Mouse (Mus musculus) forebrain, embryonic 13.5 days (tissue): Measurements from ENCODE around the gene Bclaf3. TPM values are rescaled to one million over a fixed set of nuclear protein-coding genes. Genes with fewer than 3 reads are reported as not detected.
A peak's percentile ranks its signal among the peaks of the same experiment; 100 is the strongest.
"Not testable (repeated sequence)": the region's sequence is repeated elsewhere in the genome, so short reads cannot be mapped to it uniquely, and the experiment has no call there.

Source experiments
- ATAC-seq: fragments of 200-750 bp; cut with Nextera tagmentation; 2 replicates; pipeline ENCODE4 v1.8.0; 2017
- H3K27ac ChIP-seq: fragments of 300-500 bp; sonication (generic); 2 replicates; pipeline ENCODE4 v1.5.1; 2015; ENCODE audit warnings: inconsistent platforms, mild to moderate bottlenecking, moderate library complexity
- H3K27me3 ChIP-seq: fragments of 300-500 bp; sonication (generic); 2 replicates; pipeline ENCODE4 v1.6.1; 2015; ENCODE audit warnings: mild to moderate bottlenecking, inconsistent platforms
- H3K36me3 ChIP-seq: fragments of 300-500 bp; sonication (generic); 2 replicates; pipeline ENCODE4 v1.6.1; 2015; ENCODE audit warnings: mild to moderate bottlenecking, inconsistent platforms; ENCODE audit not compliant: poor library complexity, severe bottlenecking
- H3K4me1 ChIP-seq: fragments of 300-500 bp; sonication (generic); 2 replicates; pipeline ENCODE4 v1.6.1; 2015; ENCODE audit warnings: inconsistent platforms
- H3K4me2 ChIP-seq: fragments of 300-500 bp; sonication (generic); 2 replicates; pipeline ENCODE4 v1.6.1; 2015; ENCODE audit warnings: inconsistent platforms, mild to moderate bottlenecking, moderate library complexity
- H3K4me3 ChIP-seq: fragments of 300-500 bp; sonication (generic); 2 replicates; pipeline ENCODE4 v1.5.1; 2015; ENCODE audit warnings: mild to moderate bottlenecking, inconsistent platforms
- H3K9ac ChIP-seq: fragments of 300-500 bp; sonication (generic); 2 replicates; pipeline ENCODE4 v1.6.1; 2015; ENCODE audit warnings: mild to moderate bottlenecking, inconsistent platforms
- H3K9me3 ChIP-seq: fragments of 300-500 bp; sonication (generic); replicated peaks from 2 replicates; pipeline ENCODE4 v1.6.1; 2016; ENCODE audit warnings: inconsistent platforms
- WGBS: fragments of 180-500 bp; shearing (Covaris S2); methylation state at CpG from one replicate; pipeline ENCODE4 v1.1.7; 2015; 5-methylcytosine and 5-hydroxymethylcytosine counted together
- polyA plus RNA-seq: library from polyadenylated mRNA; unstranded; fragments of >200 nt; fragmentation: Nextera tagmentation; extraction: Ambion mirVana; gene quantifications from 2 replicates; pipeline ENCODE4 v1.2.1, GENCODE M21; 2015

Bclaf3 gene
- polyA plus RNA-seq, 1 experiment from 2014 or later, result 32.4 TPM

DNA sequence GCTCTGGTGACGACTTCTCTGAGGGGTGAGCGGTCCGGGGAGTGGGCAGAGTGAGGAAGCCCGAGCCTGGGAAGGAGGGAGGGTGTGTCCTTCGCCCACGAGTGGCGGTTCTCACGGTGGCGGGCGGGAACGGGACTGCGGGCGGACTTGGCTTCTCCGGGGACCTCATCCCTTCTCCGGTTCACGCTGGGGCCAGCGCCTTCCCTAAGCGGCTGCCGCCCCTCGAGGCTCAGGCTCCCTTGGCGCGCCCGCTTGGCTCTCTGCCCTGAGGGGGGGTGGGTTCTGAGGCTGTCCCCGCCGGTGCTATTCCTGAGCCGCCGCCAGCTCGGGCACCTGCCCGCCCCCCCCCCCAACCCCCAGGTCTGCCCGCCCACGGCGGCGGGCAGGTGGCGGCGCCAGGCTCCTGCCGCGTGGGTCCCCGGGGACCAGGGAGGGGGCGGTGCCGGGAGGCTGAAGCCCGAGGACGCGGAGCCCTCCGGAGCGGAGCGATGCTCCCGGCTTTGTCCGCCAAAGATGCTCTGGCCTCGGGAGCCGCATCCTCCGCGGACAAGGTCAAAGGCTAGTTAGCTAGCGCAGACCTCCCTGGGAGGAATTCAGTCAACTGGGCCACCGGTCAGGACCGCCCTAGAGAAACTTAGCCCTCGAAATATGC lies 6.4 kb downstream of the Bclaf3 start:
- WGBS, result 18% methylated on average over 29 of the region's 56 CpGs
- H3K4me2 ChIP-seq, result peak overlapping the region; percentile 56
- peak overlapping the region; percentile 72 for H3K9ac ChIP-seq
- ATAC-seq, result no peak
- H3K36me3 ChIP-seq, result no peaks in the 10 kb centered on the region
- peak overlapping the region; percentile 58 for H3K4me3 ChIP-seq
- H3K4me1 ChIP-seq, result peaks cover 5% of the 10 kb centered on the region
- H3K9me3 ChIP-seq, result no peaks in the 10 kb centered on the region
- H3K27me3 ChIP-seq, result no peaks in the 10 kb centered on the region
- peak overlapping the region; percentile 81 for H3K27ac ChIP-seq

GRCm38 (mm10) chrX:159541936-159542335 lies 15.4 kb downstream of the Bclaf3 start:
- no peak overlapping the region for H3K4me2 ChIP-seq
- H3K27ac ChIP-seq, result no peak overlapping the region
- no peaks in the 10 kb centered on the region for H3K4me1 ChIP-seq
- 85% methylated on average over 18 of the region's 18 CpGs for WGBS
- ATAC-seq, result no peak
- no peaks in the 10 kb centered on the region for H3K27me3 ChIP-seq
- peaks cover 10% of the 10 kb centered on the region for H3K36me3 ChIP-seq
- no peaks in the 10 kb centered on the region for H3K9me3 ChIP-seq
- H3K4me3 ChIP-seq, result no peak overlapping the region
- H3K9ac ChIP-seq, result no peak overlapping the region

- H3K36me3 ChIP-seq, result peaks cover 8% of the 10 kb centered on the region
- H3K27me3 ChIP-seq, result no peaks in the 10 kb centered on the region
- no peak overlapping the region for H3K9ac ChIP-seq
- H3K9me3 ChIP-seq, result no peaks in the 10 kb centered on the region
- no peak overlapping the region for H3K27ac ChIP-seq
- ATAC-seq, result no peak
- 84% methylated on average over 5 of the region's 5 CpGs for WGBS
- H3K4me1 ChIP-seq, result no peaks in the 10 kb centered on the region
- H3K4me2 ChIP-seq, result no peak overlapping the region
- H3K4me3 ChIP-seq, result no peak overlapping the region
Observed at GRCm38 (mm10) chrX:159547093-159547492, 20.6 kb downstream of the Bclaf3 start.

DNA sequence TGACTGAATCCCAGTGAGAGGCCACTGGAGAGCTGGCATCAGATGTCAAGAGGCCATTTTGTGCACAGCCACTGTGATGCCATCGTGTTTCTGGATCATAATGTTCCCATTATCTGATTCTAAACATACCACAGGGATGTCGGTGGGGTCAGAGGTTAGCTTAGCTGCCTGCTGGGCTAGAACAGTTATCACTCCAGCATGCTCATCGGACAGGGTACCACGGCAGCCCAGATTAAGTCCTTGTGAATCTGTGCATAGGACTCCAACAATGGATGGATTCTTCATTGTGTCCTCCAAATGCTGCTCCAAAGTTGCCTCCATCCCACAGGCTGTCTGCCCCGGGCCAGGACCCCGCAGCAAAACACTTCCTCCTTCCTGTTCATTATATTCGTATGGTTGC lies 58.2 kb downstream of the Bclaf3 start:
- H3K4me2 ChIP-seq, H3K4me1 ChIP-seq, H3K27me3 ChIP-seq, ATAC-seq, H3K36me3 ChIP-seq, H3K4me3 ChIP-seq, H3K27ac ChIP-seq, H3K9me3 ChIP-seq, H3K9ac ChIP-seq: not testable (repeated sequence)
- WGBS, result 93% methylated on average over 7 of the region's 7 CpGs

- no peaks in the 10 kb centered on the region for H3K27me3 ChIP-seq
- H3K4me1 ChIP-seq, result no peaks in the 10 kb centered on the region
- H3K36me3 ChIP-seq, result no peaks in the 10 kb centered on the region
- no peak for ATAC-seq
- WGBS, result 80% methylated on average over 1 of the region's 1 CpGs
- no peak overlapping the region for H3K4me3 ChIP-seq
- H3K4me2 ChIP-seq, result no peak overlapping the region
- no peak overlapping the region for H3K27ac ChIP-seq
- H3K9ac ChIP-seq, result no peak overlapping the region
- H3K9me3 ChIP-seq, result no peaks in the 10 kb centered on the region
Observed at GRCm38 (mm10) chrX:159591633-159592032, 65.1 kb downstream of the Bclaf3 start.

- no peak for ATAC-seq
- H3K36me3 ChIP-seq, result no peaks in the 10 kb centered on the region
- no peak overlapping the region for H3K4me3 ChIP-seq
- no peaks in the 10 kb centered on the region for H3K4me1 ChIP-seq
- H3K4me2 ChIP-seq, result no peak overlapping the region
- WGBS, result 81% methylated on average over 1 of the region's 1 CpGs
- H3K9ac ChIP-seq, result no peak overlapping the region
- H3K27ac ChIP-seq, result no peak overlapping the region
- H3K27me3 ChIP-seq, result no peaks in the 10 kb centered on the region
- no peaks in the 10 kb centered on the region for H3K9me3 ChIP-seq
Observed at GRCm38 (mm10) chrX:159597502-159597901, 71.0 kb downstream of the Bclaf3 start.

GRCm38 (mm10) chrX:159604832-159605231 lies 78.3 kb downstream of the Bclaf3 start:
- WGBS, result 80% methylated on average over 2 of the region's 2 CpGs
- H3K9ac ChIP-seq, result no peak overlapping the region
- no peaks in the 10 kb centered on the region for H3K36me3 ChIP-seq
- no peak overlapping the region for H3K27ac ChIP-seq
- ATAC-seq, result no peak
- no peaks in the 10 kb centered on the region for H3K9me3 ChIP-seq
- H3K27me3 ChIP-seq, result 0 out of 2 replicates have a peak, but pooled peaks cover 2% of the 10 kb centered on the region
- no peak overlapping the region for H3K4me2 ChIP-seq
- no peak overlapping the region for H3K4me3 ChIP-seq
- H3K4me1 ChIP-seq, result no peaks in the 10 kb centered on the region

- no peaks in the 10 kb centered on the region for H3K36me3 ChIP-seq
- H3K27me3 ChIP-seq, result 0 out of 2 replicates have a peak, but pooled peaks cover 2% of the 10 kb centered on the region
- no peak overlapping the region for H3K4me2 ChIP-seq
- ATAC-seq, result no peak
- no peaks in the 10 kb centered on the region for H3K9me3 ChIP-seq
- no peaks in the 10 kb centered on the region for H3K4me1 ChIP-seq
- H3K4me3 ChIP-seq, result no peak overlapping the region
- H3K27ac ChIP-seq, result no peak overlapping the region
- H3K9ac ChIP-seq, result no peak overlapping the region
- 44% methylated on average over 6 of the region's 6 CpGs for WGBS
Observed at GRCm38 (mm10) chrX:159606936-159607335, 80.4 kb downstream of the Bclaf3 start.

- peak overlapping the region; percentile 76 for H3K9ac ChIP-seq
- WGBS, result 20% methylated on average over 12 of the region's 12 CpGs
- peak overlapping the region; percentile 57 for H3K4me3 ChIP-seq
- no peaks in the 10 kb centered on the region for H3K4me1 ChIP-seq
- ATAC-seq, result peak; percentile 68
- no peaks in the 10 kb centered on the region; the same call in 1 of the 2 replicates for H3K27me3 ChIP-seq
- H3K36me3 ChIP-seq, result no peaks in the 10 kb centered on the region
- H3K27ac ChIP-seq, result no peak overlapping the region
- H3K4me2 ChIP-seq, result peak overlapping the region; percentile 61
- H3K9me3 ChIP-seq, result no peaks in the 10 kb centered on the region
Observed at GRCm38 (mm10) chrX:159626208-159626906, 99.9 kb downstream of the Bclaf3 start.

DNA sequence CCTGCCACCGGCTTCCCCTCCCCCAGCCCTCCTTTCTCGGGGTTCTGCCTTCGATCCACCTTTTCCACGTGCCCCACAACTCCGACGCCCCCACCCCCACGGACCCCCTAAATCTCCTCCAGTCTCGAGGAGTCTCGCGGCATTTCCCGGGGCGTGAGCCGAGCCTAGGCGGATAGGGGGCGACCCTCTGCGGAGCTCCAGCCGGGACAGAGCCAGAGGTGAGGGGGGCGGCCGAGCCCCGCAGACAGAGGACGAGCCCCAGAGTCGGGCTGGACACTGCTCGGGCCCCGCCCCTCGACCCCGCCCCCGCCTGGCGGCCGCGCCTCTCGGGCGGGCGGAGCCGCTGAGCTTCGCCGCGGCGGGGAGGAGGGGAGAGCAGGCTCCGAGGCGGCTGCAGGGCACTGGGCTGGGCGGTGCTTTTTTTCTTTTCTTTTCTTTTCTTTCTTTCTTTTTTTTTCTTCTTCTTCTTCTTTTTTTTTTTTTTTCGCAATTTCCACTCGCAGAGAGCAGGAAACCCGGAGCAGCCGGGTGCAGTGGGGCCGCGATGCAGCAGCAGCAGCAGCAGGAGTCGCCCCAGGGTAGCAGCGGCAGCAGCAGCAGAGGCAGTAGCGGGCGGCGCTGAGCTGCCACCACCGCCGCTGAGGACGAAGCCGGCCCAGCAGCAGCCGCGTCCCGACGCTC lies 100.6 kb downstream of the Bclaf3 start, which contains the start of gene Sh3kbp1:
TSS of gene Sh3kbp1 (plus strand) at position 366 of the 681 bp plus-strand sequence.
- WGBS, result 26% methylated on average over 38 of the region's 60 CpGs
- peak within 1 kb of the TSS; percentile 76 for H3K9ac ChIP-seq

DNA sequence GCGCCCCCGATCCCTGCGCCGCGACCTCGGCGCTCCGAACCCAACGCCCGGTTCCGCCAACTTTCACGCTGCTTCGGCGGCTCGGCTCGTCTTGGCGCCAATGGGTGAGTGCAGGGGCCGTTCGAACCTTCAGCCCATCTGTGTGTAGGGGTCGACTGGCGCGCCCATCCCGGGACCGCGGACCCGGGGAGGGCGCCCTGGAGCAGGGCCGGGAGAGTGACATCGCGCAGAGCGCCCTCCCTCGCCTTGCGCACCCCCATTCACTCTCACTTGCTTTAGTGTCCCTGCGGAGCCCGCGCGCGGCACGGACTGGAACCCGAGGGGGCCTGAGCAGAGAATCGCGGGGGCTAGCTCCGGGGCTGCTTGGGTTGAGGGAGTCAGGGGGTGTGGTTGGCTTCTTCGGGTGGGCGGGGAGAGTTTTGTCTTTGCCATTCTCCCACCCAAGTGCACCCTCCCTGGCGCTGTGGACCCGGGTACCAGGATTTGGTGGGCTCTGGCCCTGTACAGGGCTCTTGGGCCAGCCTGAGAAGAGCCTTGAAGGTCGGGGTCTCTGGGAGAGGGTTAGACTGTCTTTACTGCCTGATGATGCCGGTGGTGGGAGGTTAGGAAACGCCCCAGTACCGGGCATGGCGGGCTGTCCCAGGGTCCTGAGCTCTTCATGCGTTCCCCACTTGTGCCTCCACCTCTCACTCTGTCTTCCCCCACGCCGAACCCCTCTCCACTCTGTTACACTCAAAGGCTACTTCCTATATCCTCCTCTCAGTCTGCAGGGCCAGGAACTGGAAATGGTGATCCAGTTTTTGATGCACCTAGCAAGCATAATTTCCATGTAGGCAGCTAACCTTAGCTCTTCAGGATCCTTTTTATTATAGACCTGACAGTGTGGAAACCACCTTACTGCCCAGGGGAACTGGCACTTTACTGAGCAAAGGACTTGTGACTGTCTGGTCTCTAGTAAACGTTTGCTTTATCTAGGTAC lies 101.4 kb downstream of the Bclaf3 start:
- WGBS, result 17% methylated on average over 35 of the region's 56 CpGs
- Histone ChIP-seq H3K36me3 (no peaks in the 10 kb centered on the region), H3K4me2 (peak overlapping the region; percentile 61), H3K4me3 (peak overlapping the region; percentile 57), H3K9me3 (no peaks in the 10 kb centered on the region), H3K9ac (peak overlapping the region; percentile 76), H3K27me3 (no peaks in the 10 kb centered on the region; the same call in 1 of the 2 replicates), H3K4me1 (no peaks in the 10 kb centered on the region), H3K27ac (peak overlapping the region; percentile 63)
- peak; percentile 80 for ATAC-seq

More for the DNA sequence above, 100.6 kb downstream of the Bclaf3 start, which contains the start of gene Sh3kbp1:
- Histone ChIP-seq H3K27ac (peak within 1 kb of the TSS; percentile 63), H3K27me3 (no peaks in the 10 kb centered on the region; the same call in 1 of the 2 replicates), H3K4me3 (peak within 1 kb of the TSS; percentile 57), H3K4me2 (peak within 1 kb of the TSS; percentile 61), H3K9me3 (no peaks in the 10 kb centered on the region), H3K36me3 (no peaks in the 10 kb centered on the region), H3K4me1 (no peaks in the 10 kb centered on the region)
- peak; percentile 84 for ATAC-seq
